Mouse (Mus musculus) forebrain, embryonic 11.5 days (tissue): ENCODE measurements at regions not wholly inside any gene's neighbourhood (a gene's known extent, or its start where the extent isn't known, plus 50 kb on each side); places are given as distances from the start of the nearest gene placed in this dataset.

Source experiments
- ATAC-seq: fragments of 200-750 bp; cut with Nextera tagmentation; replicated peaks from 2 replicates; pipeline ENCODE4 v1.8.0; 2017; ENCODE audit warnings: moderate TSS enrichment; ENCODE audit not compliant: low FRiP score
- DNase-seq: peaks from one replicate; pipeline ENCODE4 v3.0.0-alpha.2; 2017; ENCODE audit warnings: low spot score
- H3K27ac ChIP-seq: fragments of 300-500 bp; sonication (generic); 2 replicates; pipeline ENCODE4 v1.5.1; 2014; ENCODE audit warnings: low read depth, low read length
- H3K27me3 ChIP-seq: fragments of 300-500 bp; sonication (generic); 2 replicates; pipeline ENCODE4 v1.6.1; 2014; ENCODE audit warnings: mild to moderate bottlenecking, low read length, mixed read lengths; ENCODE audit not compliant: control insufficient read depth, insufficient read depth
- H3K36me3 ChIP-seq: fragments of 300-500 bp; sonication (generic); 2 replicates; pipeline ENCODE4 v1.6.1; 2014; ENCODE audit warnings: mild to moderate bottlenecking, low read length, moderate library complexity, mixed read lengths; ENCODE audit not compliant: control insufficient read depth, insufficient read depth
- H3K4me1 ChIP-seq: fragments of 300-500 bp; sonication (generic); replicated peaks from 2 replicates; pipeline ENCODE4 v1.6.1; 2014; ENCODE audit warnings: low read length, mixed read lengths; ENCODE audit not compliant: control insufficient read depth, insufficient read depth
- H3K4me2 ChIP-seq: fragments of 300-500 bp; sonication (generic); 2 replicates; pipeline ENCODE4 v1.6.1; 2014; ENCODE audit warnings: low read depth, mild to moderate bottlenecking, low read length, moderate library complexity, mixed read lengths; ENCODE audit not compliant: severe bottlenecking
- H3K4me3 ChIP-seq: fragments of 300-500 bp; sonication (generic); 2 replicates; pipeline ENCODE4 v1.5.1; 2014; ENCODE audit warnings: low read depth, low read length
- H3K9ac ChIP-seq: fragments of 300-500 bp; sonication (generic); 2 replicates; pipeline ENCODE4 v1.6.1; 2014; ENCODE audit warnings: low read length
- H3K9me3 ChIP-seq: fragments of 300-500 bp; sonication (generic); 2 replicates; pipeline ENCODE4 v1.6.1; 2016; ENCODE audit warnings: low read length, mixed read lengths; ENCODE audit not compliant: control insufficient read depth
- WGBS: fragments of 180-500 bp; shearing (Covaris S2); extraction: QIAGEN DNeasy Blood & Tissue Kit; methylation state at CpG from one replicate; pipeline ENCODE4 v1.1.7; 2014; 5-methylcytosine and 5-hydroxymethylcytosine counted together

- Histone ChIP-seq H3K4me3 (no peak overlapping the region), H3K4me1 (peaks cover 3% of the 10 kb centered on the region; the same call in 1 of the 2 replicates), H3K4me2 (no peak overlapping the region), H3K9me3 (no peaks in the 10 kb centered on the region), H3K27ac (no peak overlapping the region), H3K9ac (no peak overlapping the region), H3K36me3 (no peaks in the 10 kb centered on the region), H3K27me3 (no peaks in the 10 kb centered on the region)
- 78% methylated on average over 7 of the region's 7 CpGs for WGBS
- DNase-seq (no peak), ATAC-seq (no peak)
These were observed 261.1 kb downstream of the Adgrl2 start for GRCm38 (mm10) chr3:148729242-148729680.

- no peak overlapping the region for H3K4me3 ChIP-seq
- WGBS: 83% methylated on average over 6 of the region's 6 CpGs
- H3K27me3 ChIP-seq: no peaks in the 10 kb centered on the region
- no peaks in the 10 kb centered on the region for H3K9me3 ChIP-seq
- H3K4me1 ChIP-seq: 0 out of 2 replicates have a peak, but pooled peaks cover 3% of the 10 kb centered on the region
- H3K4me2 ChIP-seq: no peak overlapping the region
- H3K27ac ChIP-seq: no peak overlapping the region
- H3K36me3 ChIP-seq: no peaks in the 10 kb centered on the region
- H3K9ac ChIP-seq: no peak overlapping the region
- DNase-seq: no peak
- ATAC-seq: no peak
These were observed 261.7 kb downstream of the Adgrl2 start for GRCm38 (mm10) chr3:148728513-148729241.

- no peaks in the 10 kb centered on the region for H3K9me3 ChIP-seq
- WGBS: 41% methylated on average over 10 of the region's 10 CpGs
- H3K4me1 ChIP-seq: no peaks in the 10 kb centered on the region
- no peak overlapping the region for H3K4me2 ChIP-seq
- no peak for DNase-seq
- no peaks in the 10 kb centered on the region for H3K36me3 ChIP-seq
- no peak overlapping the region for H3K9ac ChIP-seq
- ATAC-seq: no peak
- H3K27ac ChIP-seq: no peak overlapping the region
- no peaks in the 10 kb centered on the region for H3K27me3 ChIP-seq
- H3K4me3 ChIP-seq: no peak overlapping the region
These were observed 263.6 kb downstream of the Adgrl2 start for GRCm38 (mm10) chr3:148726596-148727331.

GRCm38 (mm10) chr3:148696555-148696954 is 293.8 kb downstream of the Adgrl2 start:
- no peak overlapping the region for H3K4me2 ChIP-seq
- H3K36me3 ChIP-seq: no peaks in the 10 kb centered on the region
- no peaks in the 10 kb centered on the region for H3K9me3 ChIP-seq
- H3K27ac ChIP-seq: no peak overlapping the region
- H3K9ac ChIP-seq: no peak overlapping the region
- H3K27me3 ChIP-seq: no peaks in the 10 kb centered on the region
- H3K4me1 ChIP-seq: no peaks in the 10 kb centered on the region
- no peak overlapping the region for H3K4me3 ChIP-seq
- 86% methylated on average over 7 of the region's 7 CpGs for WGBS
- DNase-seq (no peak), ATAC-seq (no peak)

- DNase-seq (no peak), ATAC-seq (no peak)
- Histone ChIP-seq H3K4me3 (no peak overlapping the region), H3K36me3 (no peaks in the 10 kb centered on the region), H3K9me3 (no peaks in the 10 kb centered on the region), H3K27me3 (no peaks in the 10 kb centered on the region), H3K4me2 (no peak overlapping the region), H3K27ac (no peak overlapping the region), H3K4me1 (no peaks in the 10 kb centered on the region), H3K9ac (no peak overlapping the region)
- WGBS: 91% methylated on average over 6 of the region's 6 CpGs
These were observed 294.9 kb downstream of the Adgrl2 start for GRCm38 (mm10) chr3:148695453-148695852.

- H3K4me3 ChIP-seq: no peak overlapping the region
- H3K4me2 ChIP-seq: no peak overlapping the region
- no peak overlapping the region for H3K27ac ChIP-seq
- no peaks in the 10 kb centered on the region for H3K36me3 ChIP-seq
- H3K9me3 ChIP-seq: no peaks in the 10 kb centered on the region
- DNase-seq: no peak
- H3K4me1 ChIP-seq: no peaks in the 10 kb centered on the region
- H3K27me3 ChIP-seq: no peaks in the 10 kb centered on the region
- ATAC-seq: no peak
- no peak overlapping the region for H3K9ac ChIP-seq
These were observed 307.2 kb downstream of the Adgrl2 start for GRCm38 (mm10) chr3:148683181-148683580.

GRCm38 (mm10) chr3:148682445-148682994 is 307.8 kb downstream of the Adgrl2 start:
- Histone ChIP-seq H3K27me3 (no peaks in the 10 kb centered on the region), H3K4me3 (no peak overlapping the region), H3K4me1 (no peaks in the 10 kb centered on the region), H3K9ac (no peak overlapping the region), H3K9me3 (no peaks in the 10 kb centered on the region), H3K4me2 (no peak overlapping the region), H3K27ac (no peak overlapping the region), H3K36me3 (no peaks in the 10 kb centered on the region)
- WGBS: 58% methylated on average over 6 of the region's 6 CpGs
- ATAC-seq (no peak), DNase-seq (no peak)

- Histone ChIP-seq H3K27me3 (no peaks in the 10 kb centered on the region), H3K4me1 (no peaks in the 10 kb centered on the region), H3K36me3 (no peaks in the 10 kb centered on the region), H3K4me3 (no peak overlapping the region), H3K4me2 (no peak overlapping the region), H3K9me3 (no peaks in the 10 kb centered on the region), H3K9ac (no peak overlapping the region), H3K27ac (no peak overlapping the region)
- no peak for ATAC-seq
- DNase-seq: no peak
- 69% methylated on average over 2 of the region's 2 CpGs for WGBS
These were observed 309.2 kb downstream of the Adgrl2 start for GRCm38 (mm10) chr3:148681186-148681585.
